Mouse (Mus musculus) granulocyte monocyte progenitor cell, adult 5-6 weeks (primary cell): ENCODE data around the gene Klhl6. TPM values are rescaled to one million over a fixed set of nuclear protein-coding genes. Genes with fewer than 3 reads are reported as not detected.

Experiments used
- total RNA-seq, 2 experiments: library from RNA; stranded (forward) in 1 of 2; stranded (reverse) in 1 of 2; fragments of 200-712, 200-1000 nt in 1 of 2; fragments of >200 nt in 1 of 2; fragmentation: Nextera tagmentation in 1 of 2; gene quantifications; 2 replicates each; pipeline ENCODE4 v1.2.3; 2014 to 2017

Gene Klhl6
- total RNA-seq, 2 experiments from 2014 or later = 57.2 to 87.3 TPM

Other genes starting within 250 kb of the Klhl6 start
- 20.3 and 21.6 TPM in 2 replicates for gene B3gnt5, start 222.8 kb downstream of the Klhl6 start, total RNA-seq (2014; fragmentation: Nextera tagmentation)
- gene B3gnt5, start 222.8 kb downstream of the Klhl6 start, total RNA-seq (2017) = 39.8 and 40.1 TPM in 2 replicates
- 34.3 and 52.0 TPM in 2 replicates for gene Klhl24, start 114.5 kb upstream of the Klhl6 start, total RNA-seq (2014; fragmentation: Nextera tagmentation)
- gene Klhl24, start 114.5 kb upstream of the Klhl6 start, total RNA-seq (2017) = 56.1 and 80.7 TPM in 2 replicates
- 47.2 and 65.0 TPM in 2 replicates for gene Yeats2, start 158.0 kb upstream of the Klhl6 start, total RNA-seq (2014; fragmentation: Nextera tagmentation)
- gene Yeats2, start 158.0 kb upstream of the Klhl6 start, total RNA-seq (2017) = 25.9 and 30.5 TPM in 2 replicates